Mouse (Mus musculus) limb, embryonic 14.5 days (tissue): Measurements from ENCODE around the gene Phf1. TPM values are rescaled to one million over a fixed set of nuclear protein-coding genes. Genes with fewer than 3 reads are reported as not detected.
"Not testable (repeated sequence)": the region's sequence is repeated elsewhere in the genome, so short reads cannot be mapped to it uniquely, and the experiment has no call there.

Experiments
- ATAC-seq: fragments of 200-750 bp; cut with Nextera tagmentation; 2 replicates; pipeline ENCODE4 v1.8.0; 2017; ENCODE audit warnings: low read depth, moderate number of reproducible peaks, moderate TSS enrichment; ENCODE audit not compliant: low FRiP score
- DNase-seq: peaks from one replicate; pipeline ENCODE4 v3.0.0-alpha.2; 2015; ENCODE audit warnings: low spot score
- H3K27ac ChIP-seq: fragments of 300-500 bp; sonication (generic); replicated peaks from 2 replicates; pipeline ENCODE4 v1.5.1; 2014; ENCODE audit warnings: low read depth, mild to moderate bottlenecking, low read length, moderate library complexity, mixed read lengths
- H3K27me3 ChIP-seq: fragments of 300-500 bp; sonication (generic); 2 replicates; pipeline ENCODE4 v1.6.1; 2014; ENCODE audit warnings: low read length, mixed read lengths; ENCODE audit not compliant: control insufficient read depth, insufficient read depth
- H3K36me3 ChIP-seq: fragments of 300-500 bp; sonication (generic); 2 replicates; pipeline ENCODE4 v1.6.1; 2014; ENCODE audit warnings: mild to moderate bottlenecking, low read length, moderate library complexity, mixed read lengths; ENCODE audit not compliant: control insufficient read depth, insufficient read depth
- H3K4me1 ChIP-seq: fragments of 300-500 bp; sonication (generic); 2 replicates; pipeline ENCODE4 v1.6.1; 2014; ENCODE audit warnings: antibody characterized with exemption, low read length, mixed read lengths; ENCODE audit not compliant: control insufficient read depth, insufficient read depth
- H3K4me2 ChIP-seq: fragments of 300-500 bp; sonication (generic); replicated peaks from 2 replicates; pipeline ENCODE4 v1.6.1; 2014; ENCODE audit warnings: low read depth, mild to moderate bottlenecking, low read length, moderate library complexity; ENCODE audit not compliant: severe bottlenecking
- H3K4me3 ChIP-seq: fragments of 300-500 bp; sonication (generic); replicated peaks from 2 replicates; pipeline ENCODE4 v1.5.1; 2014; ENCODE audit warnings: low read length
- H3K9ac ChIP-seq: fragments of 300-500 bp; sonication (generic); 2 replicates; pipeline ENCODE4 v1.6.1; 2014; ENCODE audit warnings: mild to moderate bottlenecking, low read depth, low read length, moderate library complexity; ENCODE audit not compliant: severe bottlenecking
- H3K9me3 ChIP-seq: fragments of 300-500 bp; sonication (generic); 2 replicates; pipeline ENCODE4 v1.6.1; 2016; ENCODE audit warnings: low read length; ENCODE audit not compliant: control insufficient read depth
- POLR2A ChIP-seq: fragments of 200-500 bp; IDR thresholded peaks from 2 replicates; pipeline ENCODE4 v1.8.0; 2012; ENCODE audit warnings: inconsistent platforms, mild to moderate bottlenecking, moderate library complexity, borderline replicate concordance; ENCODE audit not compliant: insufficient read depth, insufficient read length; ENCODE audit errors: extremely low read depth
- WGBS: fragments of 180-500 bp; shearing (Covaris S2); extraction: QIAGEN DNeasy Blood & Tissue Kit; methylation state at CpG from one replicate; pipeline ENCODE4 v1.1.7; 2014; 5-methylcytosine and 5-hydroxymethylcytosine counted together
- polyA plus RNA-seq, 2 experiments: library from polyadenylated mRNA; depleted of rRNA in 1 of 2; stranded (reverse) in 1 of 2; unstranded in 1 of 2; fragments of >200 nt; fragmentation: Nextera tagmentation in 1 of 2; extraction: Ambion mirVana in 1 of 2; gene quantifications; 2 replicates each; pipeline versions ENCODE4 v1.2.1 to v1.2.3; 2012 to 2014

Phf1 gene
- polyA plus RNA-seq, 2 experiments, result 12.8 to 56.6 TPM

DNA sequence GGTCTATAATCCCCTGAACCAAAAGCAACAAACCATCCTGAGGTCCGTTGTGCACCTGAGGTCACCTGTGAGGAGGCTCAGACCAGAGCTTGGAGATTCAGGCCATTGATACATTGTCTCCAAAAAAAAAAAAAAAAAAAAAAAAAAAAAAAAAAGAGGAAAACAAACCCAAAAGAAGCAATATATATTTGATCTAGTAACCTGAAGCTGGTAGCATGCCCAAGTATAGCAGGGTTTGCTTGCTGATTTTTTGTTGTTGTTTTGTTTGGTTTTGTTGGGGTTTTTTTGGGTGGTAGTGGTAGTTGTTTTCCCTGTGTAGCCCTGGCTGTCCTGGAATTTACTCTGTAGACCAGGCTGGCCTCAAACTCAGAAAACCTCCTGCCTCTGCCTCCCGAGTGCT, 14.5 kb upstream of the Phf1 start:
- no peak for TF ChIP-seq POLR2A
- Histone ChIP-seq H3K27ac (no peak overlapping the region), H3K4me1 (no peaks in the 10 kb centered on the region), H3K4me2 (peak overlapping the region; percentile 57), H3K27me3 (no peaks in the 10 kb centered on the region), H3K9ac (no peak overlapping the region), H3K36me3 (peaks cover 8% of the 10 kb centered on the region), H3K4me3 (peak overlapping the region; percentile 17), H3K9me3 (no peaks in the 10 kb centered on the region)
- ATAC-seq (no peak), DNase-seq (no peak)
- 79% methylated on average over 2 of the region's 2 CpGs for WGBS

DNA sequence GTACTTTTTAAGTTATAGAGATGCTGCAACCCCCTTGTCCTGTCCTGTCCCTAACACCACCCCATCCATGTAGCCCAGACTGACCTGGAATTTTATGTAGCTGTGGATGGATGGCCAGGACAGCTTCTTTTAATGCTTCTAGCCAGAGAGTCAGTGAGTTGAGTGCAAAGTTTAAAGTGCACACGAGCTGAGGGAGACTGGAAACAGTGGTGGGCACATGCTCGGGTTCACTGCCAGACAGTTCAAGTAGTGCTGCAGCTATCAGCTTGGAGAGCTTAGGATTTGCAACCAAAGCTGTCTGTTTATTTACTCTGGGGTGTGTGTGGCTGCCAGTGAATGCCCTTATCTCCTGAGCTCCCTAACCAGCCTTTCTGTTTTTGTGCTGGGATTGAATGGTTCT, 13.3 kb upstream of the Phf1 start:
- H3K9me3 ChIP-seq, H3K4me2 ChIP-seq, H3K4me3 ChIP-seq, H3K9ac ChIP-seq, H3K4me1 ChIP-seq, ATAC-seq, H3K36me3 ChIP-seq, DNase-seq, H3K27me3 ChIP-seq, H3K27ac ChIP-seq: not testable (repeated sequence)
- WGBS, result 76% methylated on average over 2 of the region's 2 CpGs

DNA sequence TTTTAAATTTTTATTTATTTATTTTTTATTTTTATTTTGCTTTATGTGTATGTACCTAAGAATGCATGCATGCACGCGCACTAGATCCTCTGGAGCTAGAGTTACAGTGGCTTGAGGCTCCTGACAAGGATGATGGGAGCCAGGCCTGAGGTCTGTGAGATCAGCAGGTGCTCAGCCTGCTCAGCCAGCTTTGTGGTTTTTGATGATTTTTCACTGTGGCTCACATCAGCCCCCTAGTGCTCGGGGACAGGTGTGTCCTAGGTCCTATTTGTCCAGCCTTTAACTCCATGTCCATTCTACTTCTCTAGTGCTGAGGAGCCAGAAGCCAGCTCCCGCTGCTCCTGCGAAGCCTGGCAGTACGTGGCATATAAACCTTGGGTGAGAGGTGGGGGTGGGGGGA, 10.5 kb upstream of the Phf1 start:
- ATAC-seq, DNase-seq: not testable (repeated sequence)

DNA sequence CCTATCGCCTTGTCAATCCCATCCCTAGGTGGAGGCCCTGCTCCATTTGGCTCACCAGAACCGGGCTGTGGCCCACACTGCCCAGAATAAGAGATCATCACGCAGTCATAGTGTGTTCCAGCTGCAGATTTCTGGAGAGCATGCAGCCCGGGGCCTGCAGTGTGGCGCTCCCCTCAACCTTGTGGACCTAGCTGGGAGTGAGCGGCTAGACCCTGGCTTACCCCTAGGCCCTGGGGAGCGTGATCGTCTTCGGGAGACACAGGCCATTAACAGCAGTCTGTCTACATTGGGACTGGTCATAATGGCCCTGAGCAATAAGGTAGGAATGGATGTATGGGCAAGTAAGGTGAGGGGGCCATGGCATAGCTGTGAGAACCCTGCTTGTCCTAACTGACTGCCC, 7.4 kb upstream of the Phf1 start:
- WGBS, result 91% methylated on average over 9 of the region's 9 CpGs
- peaks cover 37% of the 10 kb centered on the region for H3K36me3 ChIP-seq
- H3K27me3 ChIP-seq, H3K4me1 ChIP-seq, H3K9me3 ChIP-seq, H3K9ac ChIP-seq, H3K4me2 ChIP-seq, DNase-seq, ATAC-seq, H3K4me3 ChIP-seq, H3K27ac ChIP-seq: not testable (repeated sequence)

More for the DNA sequence above, 10.5 kb upstream of the Phf1 start:
- not testable (repeated sequence) for H3K9ac ChIP-seq, H3K27me3 ChIP-seq, H3K9me3 ChIP-seq, H3K27ac ChIP-seq, H3K4me2 ChIP-seq, H3K4me3 ChIP-seq, H3K4me1 ChIP-seq
- peaks cover 26% of the 10 kb centered on the region for H3K36me3 ChIP-seq
- WGBS, result 91% methylated on average over 5 of the region's 6 CpGs

DNA sequence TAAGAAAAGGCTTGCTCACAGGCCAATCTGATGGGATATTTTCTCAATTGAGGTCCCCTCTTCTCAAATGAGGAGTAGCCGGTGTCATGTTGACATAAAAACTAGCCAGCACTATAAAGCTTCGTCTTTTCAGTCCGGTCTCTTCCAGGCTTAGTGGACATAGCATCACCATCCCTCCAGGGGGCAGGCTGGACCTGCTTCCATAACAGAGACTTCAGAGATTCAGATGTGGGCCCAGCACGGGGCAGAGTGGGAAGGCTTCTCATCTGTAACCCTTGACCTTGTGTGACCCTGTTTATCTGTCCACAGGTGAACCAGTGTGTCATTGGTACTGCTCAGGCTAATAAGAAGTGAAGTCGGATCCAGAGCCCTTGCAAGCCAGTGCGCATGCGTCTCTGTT, 1.1 kb upstream of the Phf1 start:
- H3K4me1 ChIP-seq, H3K9me3 ChIP-seq, H3K27ac ChIP-seq, H3K4me3 ChIP-seq, H3K27me3 ChIP-seq, ATAC-seq, H3K4me2 ChIP-seq, H3K9ac ChIP-seq, DNase-seq: not testable (repeated sequence)
- WGBS, result 71% methylated on average over 7 of the region's 7 CpGs
- peaks cover 40% of the 10 kb centered on the region for H3K36me3 ChIP-seq

DNA sequence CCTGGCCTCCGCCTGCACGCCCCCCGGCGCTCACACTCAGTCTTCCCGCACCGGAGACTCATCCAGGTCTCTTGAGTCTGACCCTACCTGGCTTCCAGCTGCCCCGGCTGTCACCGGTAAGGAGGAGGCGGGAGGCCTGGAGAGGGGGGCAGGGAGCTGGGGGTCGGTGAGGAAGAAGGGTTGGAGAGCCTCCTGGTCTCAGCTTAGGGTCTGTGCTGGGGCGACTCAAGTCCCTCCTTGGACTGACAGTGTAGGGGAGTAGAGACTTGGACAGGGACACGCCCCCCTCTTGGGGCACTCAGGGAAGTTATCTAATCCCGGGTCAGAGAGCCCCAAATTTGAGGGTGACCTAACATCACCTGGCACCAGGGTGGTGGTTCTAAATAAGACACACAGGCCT, 567 bp downstream of the Phf1 start:
- 4% methylated on average over 13 of the region's 13 CpGs for WGBS
- Histone ChIP-seq H3K9ac (peak overlapping the region; percentile 65), H3K9me3 (no peaks in the 10 kb centered on the region), H3K4me1 (peaks cover 15% of the 10 kb centered on the region), H3K27me3 (no peaks in the 10 kb centered on the region), H3K36me3 (peaks cover 42% of the 10 kb centered on the region), H3K4me3 (peak overlapping the region; percentile 61), H3K27ac (peak overlapping the region; percentile 82), H3K4me2 (peak overlapping the region; percentile 88)
- no peak for DNase-seq
- TF ChIP-seq POLR2A, result no peak
- ATAC-seq, result no peak
